Mouse (Mus musculus) MEL (cell line): ENCODE measurements at regions not wholly inside any gene's neighbourhood (a gene's known extent, or its start where the extent isn't known, plus 50 kb on each side); places are given as distances from the start of the nearest gene placed in this dataset.

Experiments used
- DNase-seq: peaks from one replicate; pipeline ENCODE4 v3.0.0; 2011; ENCODE audit warnings: low read depth, low spot score
- H3K27ac ChIP-seq: 2 replicates; pipeline ENCODE4 v1.5.1; 2012; ENCODE audit warnings: low read depth, mild to moderate bottlenecking, control low read depth, low read length, moderate library complexity; ENCODE audit not compliant: control insufficient read depth
- H3K27me3 ChIP-seq, 2 experiments: fragments of 150-350 bp in 1 of 2; sonication (generic) in 1 of 2; 2 replicates each; pipeline ENCODE4 v1.6.1; 2012; ENCODE audit warnings: low read length in 2 of 2, mild to moderate bottlenecking in 2 of 2, improper control_type of control experiment in 1 of 2, moderate library complexity in 1 of 2; ENCODE audit not compliant: insufficient read depth in 2 of 2, control insufficient read depth in 1 of 2
- H3K36me3 ChIP-seq, 2 experiments: 2 replicates each; pipeline ENCODE4 v1.6.1; 2012 to 2014; ENCODE audit warnings: low read length in 2 of 2, improper control_type of control experiment in 1 of 2, inconsistent platforms in 1 of 2, mild to moderate bottlenecking in 1 of 2; ENCODE audit not compliant: insufficient read depth in 2 of 2, control insufficient read depth in 1 of 2
- H3K4me1 ChIP-seq, 2 experiments: fragments of 150-350 bp in 1 of 2; sonication (generic) in 1 of 2; 2 replicates each; pipeline ENCODE4 v1.6.1; 2012; ENCODE audit warnings: low read length in 2 of 2, improper control_type of control experiment in 1 of 2, mild to moderate bottlenecking in 1 of 2; ENCODE audit not compliant: insufficient read depth in 2 of 2, control insufficient read depth in 1 of 2
- H3K4me3 ChIP-seq, 2 experiments: fragments of 150-350 bp in 1 of 2; sonication (generic) in 1 of 2; 2 replicates each; pipeline ENCODE4 v1.5.1; 2012; ENCODE audit warnings: low read depth in 2 of 2, low read length in 2 of 2, mild to moderate bottlenecking in 2 of 2, moderate library complexity in 2 of 2, control low read depth in 1 of 2, improper control_type of control experiment in 1 of 2; ENCODE audit not compliant: control insufficient read depth in 1 of 2, insufficient read depth in 1 of 2
- H3K79me2 ChIP-seq: 2 replicates; pipeline ENCODE4 v1.6.1; 2012; ENCODE audit warnings: mild to moderate bottlenecking, low read length, moderate library complexity; ENCODE audit not compliant: control insufficient read depth, poor library complexity, insufficient read depth
- H3K9ac ChIP-seq: 2 replicates; pipeline ENCODE4 v1.6.1; 2012; ENCODE audit warnings: low read depth, mild to moderate bottlenecking, control low read depth, low read length, moderate library complexity; ENCODE audit not compliant: control insufficient read depth, poor library complexity, severe bottlenecking
- H3K9me3 ChIP-seq: fragments of 150-350 bp; sonication (generic); replicated peaks from 2 replicates; pipeline ENCODE4 v1.6.1; 2012; ENCODE audit warnings: mild to moderate bottlenecking, low read length, improper control_type of control experiment, moderate library complexity; ENCODE audit not compliant: insufficient read depth
- CTCF ChIP-seq, 3 experiments: IDR thresholded peaks in 2 of 3; conservative IDR thresholded peaks in 1 of 3; 2 replicates each; pipeline ENCODE4 v1.5.1; 2011 to 2012; ENCODE audit warnings: low read length in 3 of 3, low read depth in 2 of 3, mild to moderate bottlenecking in 2 of 3, improper control_type of control experiment in 1 of 3, inconsistent platforms in 1 of 3, mixed read lengths in 1 of 3, moderate library complexity in 1 of 3; ENCODE audit not compliant: control insufficient read depth in 1 of 3, insufficient read depth in 1 of 3, poor library complexity in 1 of 3, severe bottlenecking in 1 of 3
- E2F4 ChIP-seq: IDR thresholded peaks from 2 replicates; pipeline ENCODE4 v1.6.1; 2011; ENCODE audit warnings: low read depth, low read length, improper control_type of control experiment, borderline replicate concordance
- ETS1 ChIP-seq: IDR thresholded peaks from 2 replicates; pipeline ENCODE4 v1.6.1; 2012; ENCODE audit warnings: low read depth, mild to moderate bottlenecking, inconsistent platforms, low read length, improper control_type of control experiment, moderate library complexity
- GATA1 ChIP-seq: IDR thresholded peaks from 2 replicates; pipeline ENCODE4 v1.6.1; 2011; ENCODE audit warnings: low read depth, low read length, improper control_type of control experiment
- HCFC1 ChIP-seq: IDR thresholded peaks from 2 replicates; pipeline ENCODE4 v1.6.1; 2012; ENCODE audit warnings: low read depth, mild to moderate bottlenecking, inconsistent platforms, low read length, improper control_type of control experiment, moderate library complexity
- JUND ChIP-seq: IDR thresholded peaks from 2 replicates; pipeline ENCODE4 v1.6.1; 2011; ENCODE audit warnings: low read depth, mild to moderate bottlenecking, improper control_type of control experiment, low read length
- KAT2A ChIP-seq: conservative IDR thresholded peaks from 2 replicates; pipeline ENCODE4 v1.6.1; 2012; ENCODE audit warnings: low read depth, low read length, improper control_type of control experiment, inconsistent platforms
- MAX ChIP-seq: IDR thresholded peaks from 2 replicates; pipeline ENCODE4 v1.6.1; 2011; ENCODE audit warnings: low read length, improper control_type of control experiment
- MAZ ChIP-seq: IDR thresholded peaks from 2 replicates; pipeline ENCODE4 v1.6.1; 2012; ENCODE audit warnings: low read depth, mild to moderate bottlenecking, inconsistent platforms, low read length, improper control_type of control experiment
- MEF2A ChIP-seq: IDR thresholded peaks from 2 replicates; pipeline ENCODE4 v1.6.1; 2014; ENCODE audit warnings: low read depth, mild to moderate bottlenecking, inconsistent platforms, low read length, improper control_type of control experiment; ENCODE audit not compliant: poor library complexity, insufficient replicate concordance, severe bottlenecking; ENCODE audit errors: extremely low read depth
- MXI1 ChIP-seq: IDR thresholded peaks from 2 replicates; pipeline ENCODE4 v1.6.1; 2011; ENCODE audit warnings: mild to moderate bottlenecking, low read depth, low read length, improper control_type of control experiment
- MYB ChIP-seq: IDR thresholded peaks from 2 replicates; pipeline ENCODE4 v1.6.1; 2011; ENCODE audit warnings: mild to moderate bottlenecking, low read depth, low read length, improper control_type of control experiment
- MYC ChIP-seq: IDR thresholded peaks from 2 replicates; pipeline ENCODE4 v1.6.1; 2011; ENCODE audit warnings: low read depth, mild to moderate bottlenecking, low read length, improper control_type of control experiment, moderate library complexity
- NRF1 ChIP-seq: IDR thresholded peaks from 2 replicates; pipeline ENCODE4 v1.6.1; 2014; ENCODE audit warnings: low read depth, mild to moderate bottlenecking, inconsistent platforms, low read length, improper control_type of control experiment, moderate library complexity; ENCODE audit not compliant: poor library complexity, insufficient read depth, severe bottlenecking
- POLR2A ChIP-seq, 2 experiments: IDR thresholded peaks; 2 replicates each; pipeline ENCODE4 v1.6.1; 2011 to 2012; ENCODE audit warnings: low read length in 2 of 2, mild to moderate bottlenecking in 2 of 2, control low read depth in 1 of 2, improper control_type of control experiment in 1 of 2, low read depth in 1 of 2, moderate library complexity in 1 of 2; ENCODE audit not compliant: control insufficient read depth in 1 of 2, insufficient read depth in 1 of 2, poor library complexity in 1 of 2
- RAD21 ChIP-seq: IDR thresholded peaks from 2 replicates; pipeline ENCODE4 v1.6.1; 2011; ENCODE audit warnings: mild to moderate bottlenecking, low read depth, low read length, improper control_type of control experiment
- RCOR1 ChIP-seq: IDR thresholded peaks from 2 replicates; pipeline ENCODE4 v1.6.1; 2012; ENCODE audit warnings: low read depth, mild to moderate bottlenecking, inconsistent platforms, low read length, improper control_type of control experiment
- TCF12 ChIP-seq: IDR thresholded peaks from 2 replicates; pipeline ENCODE4 v1.6.1; 2014; ENCODE audit warnings: low read depth, mild to moderate bottlenecking, inconsistent platforms, low read length, improper control_type of control experiment, moderate library complexity
- UBTF ChIP-seq: IDR thresholded peaks from 2 replicates; pipeline ENCODE4 v1.6.1; 2012; ENCODE audit warnings: low read depth, mild to moderate bottlenecking, inconsistent platforms, low read length, improper control_type of control experiment, moderate library complexity, borderline replicate concordance; ENCODE audit not compliant: insufficient read depth
- USF2 ChIP-seq, 2 experiments: IDR thresholded peaks; 2 replicates each; pipeline ENCODE4 v1.6.1; 2011 to 2012; ENCODE audit warnings: improper control_type of control experiment in 2 of 2, low read length in 2 of 2, borderline replicate concordance in 1 of 2, inconsistent platforms in 1 of 2, low read depth in 1 of 2, mild to moderate bottlenecking in 1 of 2; ENCODE audit not compliant: insufficient read depth in 1 of 2
- ZC3H11A ChIP-seq: IDR thresholded peaks from 2 replicates; pipeline ENCODE4 v1.6.1; 2012; ENCODE audit warnings: low read depth, mild to moderate bottlenecking, inconsistent platforms, low read length, improper control_type of control experiment
- ZNF384 ChIP-seq: IDR thresholded peaks from 2 replicates; pipeline ENCODE4 v1.6.1; 2012; ENCODE audit warnings: low read depth, mild to moderate bottlenecking, inconsistent platforms, low read length, improper control_type of control experiment

GRCm38 (mm10) chr9:115857301-115857700 lies 52.0 kb upstream of the Gadl1 start:
- H3K9ac ChIP-seq = no peak overlapping the region
- TF ChIP-seq MEF2A (no peak), TCF12 (no peak), ETS1 (no peak), UBTF (no peak), E2F4 (no peak), ZC3H11A (no peak), CTCF (IDR thresholded peaks at IDR 0.05 in 2 of 3, conservative IDR thresholded peaks at IDR 0.05 in 1 of 3; ENCODE audit: control insufficient read depth in 1 of 3, insufficient read depth in 1 of 3, low read depth in 2 of 3, low read length in 3 of 3, poor library complexity in 1 of 3, severe bottlenecking in 1 of 3) (no peak), GATA1 (no peak), POLR2A (IDR thresholded peaks at IDR 0.05; ENCODE audit: control insufficient read depth in 1 of 2, insufficient read depth in 1 of 2, low read depth in 1 of 2, low read length in 2 of 2, poor library complexity in 1 of 2) (no peak), USF2 (IDR thresholded peaks at IDR 0.05; ENCODE audit: borderline replicate concordance in 1 of 2, insufficient read depth in 1 of 2, low read depth in 1 of 2, low read length in 2 of 2) (no peak), RAD21 (no peak), RCOR1 (no peak)
- TF ChIP-seq, all 39 proteins: peak for 0
- no peaks in the 10 kb centered on the region for H3K36me3 ChIP-seq
- no peak for DNase-seq
- H3K9me3 ChIP-seq = no peaks in the 10 kb centered on the region
- no peak overlapping the region for H3K4me3 ChIP-seq
- no peak overlapping the region for H3K27ac ChIP-seq
- no peaks in the 10 kb centered on the region for H3K79me2 ChIP-seq
- H3K4me1 ChIP-seq = no peaks in the 10 kb centered on the region
- H3K27me3 ChIP-seq = no peaks in the 10 kb centered on the region

- no peaks in the 10 kb centered on the region for H3K9me3 ChIP-seq
- H3K27me3 ChIP-seq = no peaks in the 10 kb centered on the region
- H3K79me2 ChIP-seq = no peaks in the 10 kb centered on the region
- no peak overlapping the region for H3K4me3 ChIP-seq
- no peak for DNase-seq
- no peaks in the 10 kb centered on the region for H3K36me3 ChIP-seq
- no peak overlapping the region for H3K9ac ChIP-seq
- no peaks in the 10 kb centered on the region for H3K4me1 ChIP-seq
- no peak overlapping the region for H3K27ac ChIP-seq
- TF ChIP-seq GATA1 (no peak), KAT2A (no peak), ETS1 (no peak), ZNF384 (no peak), NRF1 (no peak), HCFC1 (no peak), MAX (no peak), CTCF (IDR thresholded peaks at IDR 0.05 in 2 of 3, conservative IDR thresholded peaks at IDR 0.05 in 1 of 3; ENCODE audit: control insufficient read depth in 1 of 3, insufficient read depth in 1 of 3, low read depth in 2 of 3, low read length in 3 of 3, poor library complexity in 1 of 3, severe bottlenecking in 1 of 3) (no peak), MAZ (no peak), MXI1 (no peak), JUND (no peak), RCOR1 (no peak), POLR2A (IDR thresholded peaks at IDR 0.05; ENCODE audit: control insufficient read depth in 1 of 2, insufficient read depth in 1 of 2, low read depth in 1 of 2, low read length in 2 of 2, poor library complexity in 1 of 2) (no peak), MYC (no peak), MYB (no peak)
Observed at GRCm38 (mm10) chr9:115858848-115859247, 50.4 kb upstream of the Gadl1 start.
